Mouse (Mus musculus) brown adipose tissue, adult 24 weeks (tissue): ENCODE data around the gene Araf. TPM values are rescaled to one million over a fixed set of nuclear protein-coding genes. Genes with fewer than 3 reads are reported as not detected.
A peak's percentile ranks its signal among the peaks of the same experiment; 100 is the strongest.

Experiments
- H3K27ac ChIP-seq: fragments of 200-500 bp; replicated peaks from 2 replicates; pipeline ENCODE4 v1.5.1; 2012; ENCODE audit warnings: low read depth, mild to moderate bottlenecking, low read length
- H3K4me1 ChIP-seq: fragments of 200-500 bp; 2 replicates; pipeline ENCODE4 v1.6.1; 2012; ENCODE audit warnings: low read length, mixed read lengths; ENCODE audit not compliant: control insufficient read depth, insufficient read depth, insufficient read length
- H3K4me3 ChIP-seq: fragments of 200-500 bp; 2 replicates; pipeline ENCODE4 v1.5.1; 2012; ENCODE audit warnings: low read depth, mild to moderate bottlenecking, low read length, moderate library complexity; ENCODE audit not compliant: insufficient read depth
- polyA plus RNA-seq: library from polyadenylated mRNA; stranded (reverse); fragments of >200 nt; gene quantifications from 2 replicates; pipeline ENCODE4 v1.2.4, GENCODE M21; 2012; ENCODE audit not compliant: missing spikeins, insufficient read depth, insufficient read length

Gene Araf
- polyA plus RNA-seq, 1 experiment, result 46.6 TPM

DNA sequence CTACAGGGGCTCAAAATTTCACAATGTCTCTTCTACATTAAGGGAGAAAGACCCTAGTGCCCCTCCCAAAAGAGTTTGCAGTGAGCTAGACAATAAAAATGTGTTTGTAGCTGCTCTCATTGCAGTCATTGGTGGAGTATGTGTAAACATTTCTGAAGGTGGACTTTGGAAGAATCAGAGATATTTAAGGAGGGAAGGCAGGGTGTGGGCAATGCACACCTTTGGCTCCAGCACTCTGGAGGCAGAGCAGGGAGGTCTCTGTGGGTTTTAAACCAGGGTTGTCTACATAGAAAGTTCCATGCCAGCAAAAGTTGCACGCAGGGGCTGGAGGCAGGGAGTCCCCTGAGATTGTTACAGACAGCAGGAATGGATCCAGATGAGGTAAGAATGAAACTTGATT is 8.7 kb downstream of the Araf start:
- no peak overlapping the region for H3K27ac ChIP-seq
- no peaks in the 10 kb centered on the region for H3K4me1 ChIP-seq
- H3K4me3 ChIP-seq, result no peak overlapping the region

DNA sequence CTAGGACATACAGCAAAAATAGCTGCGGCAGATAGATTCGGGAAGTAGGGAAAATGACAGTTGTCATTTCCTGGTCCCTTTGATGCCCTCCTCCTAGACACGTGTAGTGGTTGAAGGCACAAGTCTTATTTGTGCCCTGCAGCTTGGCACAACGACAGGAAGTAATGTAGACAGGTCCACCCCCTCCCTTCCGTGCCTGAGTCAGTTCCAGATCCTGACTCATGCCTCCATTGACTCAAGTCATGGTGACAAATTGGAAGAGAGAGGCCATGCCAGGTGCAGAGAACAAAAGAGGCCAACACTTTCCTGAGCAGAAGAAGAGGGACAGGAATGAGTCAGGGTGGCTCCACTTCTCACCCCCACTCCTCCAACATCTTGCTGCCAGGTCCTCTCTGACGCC is 19.4 kb downstream of the Araf start:
- Histone ChIP-seq H3K4me3 (no peak overlapping the region), H3K27ac (no peak overlapping the region), H3K4me1 (no peaks in the 10 kb centered on the region)

DNA sequence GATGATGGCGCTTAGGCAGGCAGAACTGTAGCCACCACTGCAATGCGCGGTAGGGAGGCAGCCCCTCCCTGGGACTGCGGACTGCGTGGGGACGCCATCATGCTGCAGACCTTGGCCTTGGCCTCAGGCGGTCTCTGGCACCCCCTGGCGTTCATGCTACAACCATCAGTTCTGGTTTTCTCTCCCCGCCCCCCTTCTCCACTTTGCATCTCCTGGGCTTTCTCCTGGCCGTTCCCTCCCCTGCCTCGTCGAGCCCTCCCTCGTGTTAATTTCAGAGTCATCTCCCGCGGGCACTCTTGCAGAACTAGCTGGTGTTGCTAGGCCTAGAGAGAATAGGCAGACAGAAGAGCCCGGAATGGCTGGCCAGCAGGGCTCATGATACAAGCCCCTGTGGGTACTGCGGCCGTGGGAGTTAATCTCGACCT is 21.6 kb downstream of the Araf start:
- Histone ChIP-seq H3K4me1 (no peaks in the 10 kb centered on the region), H3K4me3 (peak overlapping the region; percentile 48), H3K27ac (no peak overlapping the region)

DNA sequence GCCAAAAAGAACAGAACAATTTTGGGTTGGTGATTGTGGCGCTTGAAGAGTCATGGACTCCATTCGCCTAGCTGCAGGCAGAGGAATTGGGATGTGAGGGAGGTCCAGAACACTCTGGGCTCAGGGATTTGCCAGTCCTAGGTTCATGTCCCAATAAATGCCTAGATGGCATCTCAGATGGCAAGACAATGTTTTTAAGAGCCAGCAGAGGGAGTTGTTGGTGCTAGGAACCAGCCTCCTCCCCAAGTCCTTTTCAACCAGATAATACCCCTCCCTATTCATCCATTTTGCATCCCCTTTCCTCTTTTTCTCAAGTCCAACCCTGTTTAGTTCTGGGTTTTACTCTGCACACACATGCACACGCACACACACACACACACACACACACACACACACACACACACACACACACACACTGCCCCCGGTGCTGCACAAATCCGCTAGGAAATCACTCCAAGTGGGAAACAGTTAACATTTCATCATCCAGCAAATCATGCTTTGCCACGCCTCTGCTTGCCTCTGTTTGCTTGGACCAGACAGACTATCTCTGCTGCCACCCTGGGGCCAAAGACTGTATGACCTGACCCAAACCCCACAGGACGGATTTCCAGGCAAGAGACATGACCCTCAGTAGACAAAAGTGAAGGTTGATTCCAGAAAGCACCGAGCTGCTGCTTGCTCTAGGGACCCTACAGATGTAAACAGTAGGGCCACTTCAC is 22.3 kb downstream of the Araf start:
- H3K4me1 ChIP-seq, result no peaks in the 10 kb centered on the region
- no peak overlapping the region for H3K27ac ChIP-seq
- H3K4me3 ChIP-seq, result peak overlapping the region; percentile 48

DNA sequence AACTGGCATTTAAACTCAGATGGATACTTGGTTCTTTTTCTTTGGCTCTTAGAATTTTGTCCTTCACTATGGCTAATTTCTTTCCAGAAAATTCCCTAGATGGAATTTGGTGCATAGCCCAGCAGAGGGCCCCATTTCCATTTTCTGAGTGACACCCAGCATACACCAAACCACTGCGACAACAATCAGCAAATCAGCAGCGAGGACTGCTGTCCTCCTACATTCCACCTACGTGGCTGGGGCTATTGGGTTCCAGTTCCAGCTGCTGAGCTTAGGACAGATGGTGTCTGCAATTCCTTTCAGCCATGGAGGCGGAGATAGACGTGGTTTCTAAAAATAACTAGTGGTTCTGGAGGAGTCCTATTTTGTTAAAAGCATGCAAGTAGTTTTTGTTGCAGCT is 31.3 kb downstream of the Araf start:
- H3K27ac ChIP-seq, result no peak overlapping the region
- H3K4me3 ChIP-seq, result no peak overlapping the region
- H3K4me1 ChIP-seq, result no peaks in the 10 kb centered on the region

DNA sequence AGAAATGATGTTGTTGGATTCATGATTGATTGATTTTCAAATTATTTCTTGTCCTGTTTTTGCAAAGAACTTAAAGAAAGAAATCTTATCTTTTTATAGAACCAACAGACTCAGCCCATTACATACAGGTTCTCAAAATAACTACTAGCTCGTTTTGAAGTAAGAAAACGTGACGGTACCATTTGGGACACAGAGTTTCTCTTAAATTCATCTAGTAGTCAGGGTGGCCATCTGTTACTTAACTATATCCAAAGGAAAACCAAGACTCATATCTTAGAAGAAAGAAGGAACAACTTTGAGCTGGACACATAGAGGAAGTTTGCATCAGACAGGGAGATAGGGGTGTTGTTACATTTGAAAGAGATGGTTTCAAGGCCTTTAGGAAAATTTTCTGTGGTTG is 49.6 kb downstream of the Araf start:
- Histone ChIP-seq H3K4me1 (no peaks in the 10 kb centered on the region), H3K4me3 (no peak overlapping the region), H3K27ac (no peak overlapping the region)

DNA sequence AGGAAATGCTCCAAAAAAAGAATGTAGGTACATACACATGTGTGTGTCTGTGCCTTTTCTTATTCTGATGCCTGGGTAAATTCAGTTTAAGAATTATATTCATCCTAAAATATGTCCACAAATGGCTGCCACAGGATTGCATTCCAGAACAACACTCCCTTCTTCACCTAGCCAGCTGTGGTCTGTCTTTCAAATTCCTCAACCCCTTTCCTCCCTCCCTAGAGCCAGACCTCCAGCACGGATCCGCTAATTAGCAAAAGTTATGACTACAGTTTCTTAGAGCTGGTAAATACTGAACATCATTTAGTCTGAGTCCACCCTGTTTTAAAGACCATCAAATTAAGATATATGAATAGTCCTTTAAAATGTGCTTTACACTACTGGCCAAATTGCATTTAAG is 50.2 kb downstream of the Araf start:
- H3K4me1 ChIP-seq, result no peaks in the 10 kb centered on the region
- peak overlapping the region; percentile 43 for H3K4me3 ChIP-seq
- H3K27ac ChIP-seq, result no peak overlapping the region

DNA sequence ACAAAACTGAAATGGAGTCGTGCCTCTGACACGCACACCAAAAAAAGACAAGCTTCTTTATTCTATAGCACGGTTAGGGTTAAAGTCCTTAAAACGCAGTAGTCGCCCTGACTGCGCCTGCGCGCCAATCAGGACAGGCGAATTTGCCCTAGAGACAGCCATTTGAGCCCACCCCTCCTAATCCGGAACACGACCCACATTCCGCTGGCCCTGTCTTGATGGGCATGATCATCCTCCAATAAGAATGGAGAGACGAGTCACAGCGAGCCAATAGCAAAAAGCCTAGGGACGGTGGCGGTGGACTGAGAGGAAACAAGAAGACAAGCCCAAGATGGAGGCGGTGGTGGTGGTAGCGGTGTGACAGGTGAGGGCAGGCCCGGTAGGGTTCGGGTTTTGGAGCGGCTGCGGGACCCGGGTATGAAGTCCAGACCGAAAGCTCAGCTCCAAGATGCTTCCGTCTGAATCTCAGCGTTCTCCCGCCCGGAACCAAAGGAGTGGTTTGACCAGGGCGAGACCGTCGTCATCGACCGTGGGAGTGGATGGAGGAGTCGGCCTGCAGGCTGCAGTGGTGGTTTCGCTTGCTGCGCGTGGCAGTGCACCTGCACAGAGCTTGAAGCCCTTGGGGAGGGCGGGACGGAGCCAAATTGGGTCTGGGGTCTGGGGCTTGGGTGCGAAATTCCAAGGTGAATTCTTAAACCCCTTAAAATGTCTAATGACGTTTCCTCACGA is 50.8 kb downstream of the Araf start:
- Histone ChIP-seq H3K27ac (peak overlapping the region; percentile 69), H3K4me1 (no peaks in the 10 kb centered on the region), H3K4me3 (peak overlapping the region; percentile 86)

DNA sequence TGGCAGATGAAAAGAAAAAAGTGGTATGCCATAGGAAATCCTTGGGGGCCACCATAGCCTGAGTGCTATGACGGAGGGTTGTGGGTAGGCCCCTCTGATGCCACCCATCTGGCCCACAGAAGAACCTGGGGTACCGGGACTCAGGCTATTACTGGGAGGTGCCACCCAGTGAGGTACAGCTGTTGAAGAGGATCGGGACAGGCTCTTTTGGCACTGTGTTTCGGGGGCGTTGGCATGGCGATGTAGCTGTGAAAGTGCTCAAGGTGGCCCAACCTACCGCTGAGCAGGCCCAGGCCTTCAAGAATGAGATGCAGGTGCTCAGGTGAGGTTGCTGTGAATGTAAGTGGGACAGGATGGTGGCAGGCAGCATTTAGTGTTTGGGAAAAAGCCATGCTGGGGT is 56.2 kb downstream of the Araf start:
- Histone ChIP-seq H3K4me3 (no peak overlapping the region), H3K27ac (no peak overlapping the region), H3K4me1 (no peaks in the 10 kb centered on the region)

DNA sequence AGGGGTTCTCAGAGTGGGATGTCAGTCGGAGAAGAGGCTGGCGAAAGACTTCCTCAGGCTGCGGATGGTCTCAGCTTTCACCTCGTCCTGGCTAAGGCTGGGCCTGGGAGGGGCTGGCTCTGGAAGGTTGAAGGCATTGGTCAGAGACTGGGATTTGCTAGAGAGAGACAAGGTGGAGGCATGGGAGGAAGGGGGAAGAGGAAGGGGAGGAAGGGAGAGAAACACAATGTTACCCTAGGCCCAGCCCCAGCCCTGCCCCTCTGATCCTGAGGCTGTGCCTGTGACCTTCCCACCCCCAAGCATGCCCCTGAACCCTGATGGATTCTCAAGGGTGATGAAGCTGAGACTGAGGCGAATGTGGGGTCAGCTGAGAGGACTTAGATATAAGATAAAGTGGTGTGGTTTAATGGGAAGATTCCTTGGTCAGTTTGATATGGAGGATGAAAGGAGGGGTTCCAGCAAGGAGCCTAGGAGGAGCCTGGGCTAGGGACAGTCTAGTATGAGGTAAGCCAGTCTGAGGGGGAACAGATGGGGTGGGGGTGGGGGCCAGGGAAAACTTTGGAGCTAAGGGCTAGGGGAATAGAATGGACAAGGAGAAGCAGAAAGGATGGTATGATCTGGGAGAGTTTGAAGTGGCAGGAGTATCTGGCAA is 64.0 kb downstream of the Araf start:
- Histone ChIP-seq H3K4me3 (no peak overlapping the region), H3K4me1 (no peaks in the 10 kb centered on the region), H3K27ac (no peak overlapping the region)

DNA sequence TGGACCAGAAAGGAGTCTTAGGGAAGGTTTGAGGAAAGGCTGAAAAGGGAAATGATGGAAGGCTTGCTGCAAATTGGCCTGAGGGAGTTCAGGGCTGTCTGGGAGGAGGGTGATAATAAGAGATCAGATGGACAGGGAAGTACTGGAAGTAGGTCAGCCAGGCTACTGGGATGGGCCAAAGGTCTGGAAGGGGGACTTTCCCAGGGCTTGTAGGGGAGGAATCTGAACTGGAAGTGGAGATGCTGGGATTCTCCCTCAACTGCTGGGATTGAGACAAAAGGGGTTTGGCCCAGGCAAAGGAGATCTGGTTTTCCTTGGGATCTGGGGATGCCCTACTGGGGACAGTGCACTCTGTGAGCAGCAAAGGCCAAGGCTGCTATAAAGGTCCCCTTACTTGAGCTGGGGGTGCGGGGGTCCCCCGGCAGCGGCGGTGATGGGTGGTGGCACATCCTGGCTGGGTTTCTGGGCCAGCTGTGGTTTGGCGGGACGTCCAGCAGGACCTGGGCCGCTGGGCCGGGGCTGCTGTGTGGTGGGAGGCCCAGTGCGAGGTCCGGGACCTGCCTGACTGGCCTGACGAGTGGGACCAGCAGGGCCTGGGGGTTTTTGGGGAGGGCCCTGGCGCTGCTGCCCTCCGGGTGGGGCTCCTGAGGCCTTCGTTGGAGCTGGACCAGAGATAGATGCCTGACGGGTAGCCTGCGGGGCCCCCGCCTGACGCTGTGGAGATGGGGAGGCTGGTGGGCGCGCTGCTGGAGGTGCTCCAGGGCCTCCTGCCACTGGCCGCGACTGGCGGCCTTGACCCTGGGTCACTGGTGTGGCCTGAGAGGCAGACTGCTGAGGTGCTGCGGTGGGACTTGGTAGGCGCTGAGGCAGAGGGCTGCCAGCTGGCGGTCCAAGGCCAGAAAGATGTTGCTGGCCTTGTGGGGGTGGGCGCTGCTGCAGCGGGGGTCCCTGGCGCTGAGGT is 64.8 kb downstream of the Araf start:
- H3K4me3 ChIP-seq, result peak overlapping the region; percentile 22
- H3K27ac ChIP-seq, result no peak overlapping the region
- H3K4me1 ChIP-seq, result no peaks in the 10 kb centered on the region

DNA sequence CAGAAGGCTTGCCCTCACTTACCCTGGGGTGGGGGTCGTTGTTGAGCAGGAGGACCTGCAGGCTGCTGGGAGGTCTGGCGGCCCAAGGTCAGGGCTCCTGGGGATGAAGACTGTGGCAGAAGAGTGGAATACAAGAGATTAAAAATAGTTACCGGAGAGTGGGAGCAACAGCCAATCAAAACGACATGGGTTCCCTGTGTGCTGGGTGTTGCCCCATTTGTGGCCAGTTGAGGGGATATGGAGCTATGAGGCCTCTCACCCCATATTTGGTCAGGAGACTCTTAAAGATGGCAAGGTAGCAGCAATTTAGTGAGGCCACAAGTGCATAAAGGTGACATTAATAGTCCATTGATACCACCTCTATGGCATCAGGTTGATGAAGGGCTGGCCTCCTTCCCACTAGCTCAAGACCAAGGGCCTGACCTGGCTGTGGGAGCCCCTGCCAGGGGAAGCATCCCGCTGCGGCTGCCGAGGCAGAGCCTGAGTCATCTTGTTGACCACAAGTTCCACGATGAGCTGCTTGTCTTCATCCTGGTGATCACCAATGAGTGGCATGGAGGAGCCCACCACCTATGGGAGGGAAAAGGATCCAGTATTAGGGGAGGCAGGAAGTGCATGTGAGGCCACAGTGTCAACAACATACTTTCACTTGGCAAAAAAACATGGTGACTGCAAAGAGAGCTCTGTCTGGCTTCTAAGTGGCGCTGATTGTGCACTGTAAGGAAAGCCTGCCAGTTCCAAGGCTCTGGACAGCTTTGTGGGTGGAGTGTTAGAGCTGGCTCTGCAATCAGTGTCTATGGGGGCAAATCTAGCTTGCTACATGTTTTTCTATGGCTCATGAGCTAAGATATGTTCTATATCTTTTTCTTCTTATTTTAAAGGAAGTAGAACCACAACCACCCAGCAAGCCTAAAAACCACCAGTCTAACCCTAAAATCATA is 65.8 kb downstream of the Araf start:
- no peak overlapping the region for H3K4me3 ChIP-seq
- no peak overlapping the region for H3K27ac ChIP-seq
- no peaks in the 10 kb centered on the region for H3K4me1 ChIP-seq

DNA sequence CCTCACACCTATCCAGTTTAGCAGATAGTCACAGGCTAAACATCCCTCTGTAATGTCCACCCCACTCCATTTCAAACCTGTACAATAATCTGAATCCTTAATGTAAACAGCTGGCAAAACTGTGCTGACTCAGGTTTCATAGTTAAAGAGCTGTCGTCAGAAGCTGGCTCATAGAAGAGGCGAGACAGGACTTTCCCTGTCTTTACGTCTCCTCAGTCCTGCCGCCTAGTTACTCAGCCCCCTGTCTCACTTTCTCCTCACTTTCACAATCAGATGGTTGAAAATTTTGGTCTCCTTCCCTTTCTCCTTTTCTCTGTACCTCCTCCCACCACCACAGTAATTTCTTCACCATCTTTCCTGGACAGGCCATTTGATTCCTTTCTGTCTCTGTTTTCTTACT is 70.5 kb downstream of the Araf start:
- no peaks in the 10 kb centered on the region for H3K4me1 ChIP-seq
- no peak overlapping the region for H3K27ac ChIP-seq
- H3K4me3 ChIP-seq, result no peak overlapping the region

DNA sequence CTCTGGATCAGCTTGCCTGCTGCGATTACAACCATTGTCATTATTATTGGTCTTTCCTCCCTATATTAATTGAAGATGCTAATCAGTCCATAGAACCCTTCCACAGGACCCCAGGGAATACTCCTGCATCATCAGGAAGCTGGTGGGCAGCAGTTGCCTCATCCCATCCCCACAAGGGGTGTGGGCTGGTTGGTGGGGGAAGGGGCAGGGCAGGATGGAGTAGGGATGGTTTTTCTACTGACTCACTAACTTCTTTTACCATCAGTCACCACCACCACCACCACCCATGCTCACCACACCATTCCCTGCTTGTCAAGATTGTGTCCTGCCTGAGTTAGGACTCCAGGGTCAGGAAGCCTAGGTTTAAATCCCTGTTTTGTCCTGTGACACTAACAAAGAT is 71.6 kb downstream of the Araf start:
- Histone ChIP-seq H3K27ac (no peak overlapping the region), H3K4me1 (no peaks in the 10 kb centered on the region), H3K4me3 (no peak overlapping the region)
